Mouse (Mus musculus): Measurements from ENCODE around the gene Ces1d. TPM values are rescaled to one million over a fixed set of nuclear protein-coding genes. Genes with fewer than 3 reads are reported as not detected.

The Ces1d gene
- polyA plus RNA-seq, 1 experiment from 2014 or later: 1.2 TPM

DNA sequence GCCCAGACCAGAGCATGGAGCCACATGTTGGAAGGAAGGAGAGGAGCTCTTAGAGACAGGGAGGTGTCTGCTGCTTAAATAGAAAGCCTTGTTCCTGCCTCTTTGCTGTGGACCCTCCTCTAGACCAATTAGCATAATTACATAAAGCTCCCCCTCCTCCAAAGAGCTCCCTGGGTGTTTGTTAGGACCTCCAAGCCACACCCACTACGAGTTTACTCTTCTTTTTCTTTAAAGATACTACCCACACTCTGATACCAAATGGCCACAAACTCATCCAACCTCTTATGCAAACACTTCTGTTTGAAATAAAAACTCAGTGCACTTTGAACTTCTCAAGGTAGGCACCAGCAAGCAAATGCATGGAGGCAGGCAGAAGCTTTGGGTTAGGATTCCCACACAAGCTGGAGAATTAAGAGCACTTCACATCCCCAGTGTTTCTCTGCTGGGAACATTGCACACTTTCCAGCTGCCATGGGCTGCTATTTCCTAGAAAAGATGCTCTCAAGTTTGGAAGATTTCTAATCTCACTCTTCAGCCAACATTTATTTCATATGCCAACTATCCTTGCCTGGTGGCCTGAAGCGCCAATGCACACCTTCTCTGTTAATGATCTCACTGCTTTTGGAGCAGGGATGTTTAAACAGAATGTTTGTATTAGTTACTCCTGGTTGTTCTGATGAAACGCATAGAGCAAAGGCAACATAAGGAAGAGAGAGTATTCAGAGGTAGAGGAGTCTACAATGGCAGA lies 66.2 kb downstream of the Ces1d start, which contains the start of gene Ces1c:
TSS of gene Ces1c (minus strand) at position 51 of the 748 bp plus-strand sequence.
- H3K36me3 ChIP-seq (replicated peaks; ENCODE audit: control insufficient read depth, insufficient read depth, low read depth, low read length): no peaks in the 10 kb centered on the region
- no peak within 1 kb of the TSS for H3K9ac ChIP-seq (replicated peaks; ENCODE audit: low read length)
- H3K4me3 ChIP-seq (ENCODE audit: low read depth, low read length): no peak within 1 kb of the TSS
- ATAC-seq (replicated peaks; ENCODE audit: insufficient number of reproducible peaks, low FRiP score, low TSS enrichment, low read depth) (no peak), DNase-seq (ENCODE audit: low spot score) (no peak)
- H3K27ac ChIP-seq (replicated peaks; ENCODE audit: low read depth, low read length): no peak within 1 kb of the TSS
- H3K27me3 ChIP-seq (ENCODE audit: control insufficient read depth, insufficient read depth, low read length): no peaks in the 10 kb centered on the region
- 79% methylated on average over 3 of the region's 3 CpGs for WGBS
- H3K4me2 ChIP-seq (ENCODE audit: low read depth, low read length): no peak within 1 kb of the TSS
- H3K9me3 ChIP-seq (replicated peaks; ENCODE audit: control insufficient read depth, low read length): no peaks in the 10 kb centered on the region
- no peaks in the 10 kb centered on the region for H3K4me1 ChIP-seq (ENCODE audit: control insufficient read depth, insufficient read depth, low read length)

DNA sequence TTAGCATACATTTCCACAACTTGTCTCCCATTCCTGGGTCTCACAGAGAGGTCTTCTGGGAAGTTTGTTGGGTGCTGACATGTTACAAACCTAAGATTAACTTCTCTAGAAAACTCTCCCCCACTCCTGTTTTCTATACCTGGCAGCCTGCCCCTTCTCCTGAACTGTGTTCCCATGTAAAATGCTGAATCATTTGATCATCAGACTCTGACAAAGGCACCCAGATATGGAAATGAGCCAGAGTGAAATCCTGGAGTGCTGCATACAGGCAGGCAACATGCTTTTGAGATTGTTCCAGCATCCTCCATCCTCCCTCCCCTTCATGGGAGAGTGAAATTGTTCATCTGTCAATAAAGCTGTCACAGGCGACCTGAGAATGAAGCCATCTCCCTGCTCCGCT lies 71.2 kb downstream of the Ces1d start:
- no peak overlapping the region for H3K27ac ChIP-seq (replicated peaks; ENCODE audit: low read depth, low read length)
- WGBS: 71% methylated on average over 2 of the region's 2 CpGs

GRCm38 (mm10) chr8:93122005-93122404 lies 75.6 kb downstream of the Ces1d start:
- no peak for DNase-seq (ENCODE audit: low spot score)
- no peaks in the 10 kb centered on the region for H3K36me3 ChIP-seq (replicated peaks; ENCODE audit: control insufficient read depth, insufficient read depth, low read depth, low read length)
- no peak overlapping the region for H3K4me3 ChIP-seq (ENCODE audit: low read depth, low read length)
- H3K27ac ChIP-seq (replicated peaks; ENCODE audit: low read depth, low read length): no peak overlapping the region
- 88% methylated on average over 1 of the region's 1 CpGs for WGBS
- no peak overlapping the region for H3K9ac ChIP-seq (replicated peaks; ENCODE audit: low read length)
- H3K9me3 ChIP-seq (replicated peaks; ENCODE audit: control insufficient read depth, low read length): no peaks in the 10 kb centered on the region
- no peaks in the 10 kb centered on the region for H3K27me3 ChIP-seq (ENCODE audit: control insufficient read depth, insufficient read depth, low read length)
- H3K4me2 ChIP-seq (ENCODE audit: low read depth, low read length): no peak overlapping the region
- H3K4me1 ChIP-seq (ENCODE audit: control insufficient read depth, insufficient read depth, low read length): no peaks in the 10 kb centered on the region
- ATAC-seq (replicated peaks; ENCODE audit: insufficient number of reproducible peaks, low FRiP score, low TSS enrichment, low read depth): no peak

More for the DNA sequence above, 71.2 kb downstream of the Ces1d start:
- no peak for ATAC-seq (replicated peaks; ENCODE audit: insufficient number of reproducible peaks, low FRiP score, low TSS enrichment, low read depth)
- no peaks in the 10 kb centered on the region for H3K4me1 ChIP-seq (ENCODE audit: control insufficient read depth, insufficient read depth, low read length)
- H3K4me2 ChIP-seq (ENCODE audit: low read depth, low read length): no peak overlapping the region
- no peak overlapping the region for H3K9ac ChIP-seq (replicated peaks; ENCODE audit: low read length)
- no peaks in the 10 kb centered on the region for H3K9me3 ChIP-seq (replicated peaks; ENCODE audit: control insufficient read depth, low read length)
- H3K36me3 ChIP-seq (replicated peaks; ENCODE audit: control insufficient read depth, insufficient read depth, low read depth, low read length): no peaks in the 10 kb centered on the region
- no peaks in the 10 kb centered on the region for H3K27me3 ChIP-seq (ENCODE audit: control insufficient read depth, insufficient read depth, low read length)
- DNase-seq (ENCODE audit: low spot score): no peak
- H3K4me3 ChIP-seq (ENCODE audit: low read depth, low read length): no peak overlapping the region

Other genes with a start within 250 kb of the Ces1d start
- 0.06 and 0.18 TPM in 2 replicates for gene Slc6a2, start 237.8 kb downstream of the Ces1d start, polyA plus RNA-seq (2014; fragmentation: Nextera tagmentation; extraction: Ambion mirVana)
- not detected in 2 replicates for gene Ces1a, start 149.6 kb downstream of the Ces1d start, polyA plus RNA-seq (2014; fragmentation: Nextera tagmentation; extraction: Ambion mirVana)
- gene Ces1b, start 117.8 kb downstream of the Ces1d start, polyA plus RNA-seq (2014; fragmentation: Nextera tagmentation; extraction: Ambion mirVana): not detected in 2 replicates
- not detected in 2 replicates for gene Ces1c, start 66.6 kb downstream of the Ces1d start, polyA plus RNA-seq (2014; fragmentation: Nextera tagmentation; extraction: Ambion mirVana)
- not detected in 2 replicates for gene Ces1e, start 31.8 kb upstream of the Ces1d start, polyA plus RNA-seq (2014; fragmentation: Nextera tagmentation; extraction: Ambion mirVana)
- not detected in 2 replicates for gene Ces1f, start 81.9 kb upstream of the Ces1d start, polyA plus RNA-seq (2014; fragmentation: Nextera tagmentation; extraction: Ambion mirVana)
- gene Ces1g, start 139.5 kb upstream of the Ces1d start, polyA plus RNA-seq (2014; fragmentation: Nextera tagmentation; extraction: Ambion mirVana): not detected in 2 replicates
- not detected in 2 replicates for gene Ces1h, start 181.9 kb upstream of the Ces1d start, polyA plus RNA-seq (2014; fragmentation: Nextera tagmentation; extraction: Ambion mirVana)